Mouse (Mus musculus): ENCODE data around the gene Myod1. TPM values are rescaled to one million over a fixed set of nuclear protein-coding genes. Genes with fewer than 3 reads are reported as not detected.

Myod1 gene
- polyA plus RNA-seq, 1 experiment from 2014 or later = 0.14 TPM

- Histone ChIP-seq H3K27me3 (replicated peaks; ENCODE audit: control insufficient read depth, insufficient read depth, low read length) (no peaks in the 10 kb centered on the region), H3K9ac (replicated peaks; ENCODE audit: low read depth, low read length) (no peak overlapping the region)
Observed at GRCm38 (mm10) chr7:46421535-46421934, 45.3 kb downstream of the Myod1 start.

GRCm38 (mm10) chr7:46422052-46422763 lies 45.9 kb downstream of the Myod1 start:
- peak overlapping the region; percentile 42 for H3K4me2 ChIP-seq (ENCODE audit: low read length)
- no peaks in the 10 kb centered on the region for H3K27me3 ChIP-seq (replicated peaks; ENCODE audit: control insufficient read depth, insufficient read depth, low read length)
- H3K9me3 ChIP-seq (ENCODE audit: control insufficient read depth, low read length) = no peaks in the 10 kb centered on the region
- H3K9ac ChIP-seq (replicated peaks; ENCODE audit: low read depth, low read length) = no peak overlapping the region
- peak; percentile 85 for ATAC-seq
- WGBS = 42% methylated on average over 8 of the region's 8 CpGs
- H3K27ac ChIP-seq (ENCODE audit: low read length) = peak overlapping the region; percentile 86
- H3K36me3 ChIP-seq (ENCODE audit: control insufficient read depth, insufficient read depth) = no peaks in the 10 kb centered on the region
- H3K4me1 ChIP-seq (replicated peaks; ENCODE audit: control insufficient read depth, insufficient read depth, low read length) = peaks cover 37% of the 10 kb centered on the region
- H3K4me3 ChIP-seq (replicated peaks; ENCODE audit: low read length) = 0 out of 2 replicates have a peak overlapping the region, but pooled peaks have one; percentile 13

More at GRCm38 (mm10) chr7:46421535-46421934, 45.3 kb downstream of the Myod1 start:
- Histone ChIP-seq H3K27ac (ENCODE audit: low read length) (peak overlapping the region; percentile 77), H3K4me3 (replicated peaks; ENCODE audit: low read length) (no peak overlapping the region), H3K4me2 (ENCODE audit: low read length) (no peak overlapping the region), H3K9me3 (ENCODE audit: control insufficient read depth, low read length) (no peaks in the 10 kb centered on the region), H3K36me3 (ENCODE audit: control insufficient read depth, insufficient read depth) (no peaks in the 10 kb centered on the region), H3K4me1 (replicated peaks; ENCODE audit: control insufficient read depth, insufficient read depth, low read length) (peaks cover 37% of the 10 kb centered on the region)
- WGBS = 36% methylated on average over 5 of the region's 5 CpGs
- ATAC-seq = peak; percentile 32; the same call in 1 of the 2 replicates

- Histone ChIP-seq H3K9me3 (ENCODE audit: control insufficient read depth, low read length) (no peaks in the 10 kb centered on the region), H3K36me3 (ENCODE audit: control insufficient read depth, insufficient read depth) (peaks cover 4% of the 10 kb centered on the region), H3K4me3 (replicated peaks; ENCODE audit: low read length) (0 out of 2 replicates have a peak overlapping the region, but pooled peaks have one; percentile 13), H3K4me1 (replicated peaks; ENCODE audit: control insufficient read depth, insufficient read depth, low read length) (peaks cover 37% of the 10 kb centered on the region), H3K27ac (ENCODE audit: low read length) (peak overlapping the region; percentile 86), H3K27me3 (replicated peaks; ENCODE audit: control insufficient read depth, insufficient read depth, low read length) (no peaks in the 10 kb centered on the region), H3K9ac (replicated peaks; ENCODE audit: low read depth, low read length) (no peak overlapping the region), H3K4me2 (ENCODE audit: low read length) (peak overlapping the region; percentile 42)
- ATAC-seq = peak; percentile 39
- 51% methylated on average over 18 of the region's 18 CpGs for WGBS
Observed at GRCm38 (mm10) chr7:46422764-46423412, 46.6 kb downstream of the Myod1 start.

- Histone ChIP-seq H3K4me1 (replicated peaks; ENCODE audit: control insufficient read depth, insufficient read depth, low read length) (peaks cover 37% of the 10 kb centered on the region), H3K9ac (replicated peaks; ENCODE audit: low read depth, low read length) (no peak overlapping the region), H3K27ac (ENCODE audit: low read length) (no peak overlapping the region), H3K4me2 (ENCODE audit: low read length) (no peak overlapping the region), H3K27me3 (replicated peaks; ENCODE audit: control insufficient read depth, insufficient read depth, low read length) (no peaks in the 10 kb centered on the region), H3K9me3 (ENCODE audit: control insufficient read depth, low read length) (no peaks in the 10 kb centered on the region), H3K36me3 (ENCODE audit: control insufficient read depth, insufficient read depth) (peaks cover 5% of the 10 kb centered on the region), H3K4me3 (replicated peaks; ENCODE audit: low read length) (no peak overlapping the region)
- 50% methylated on average over 3 of the region's 3 CpGs for WGBS
- ATAC-seq = no peak
Observed at GRCm38 (mm10) chr7:46423951-46424350, 47.7 kb downstream of the Myod1 start.

- 25% methylated on average over 4 of the region's 4 CpGs for WGBS
Observed at GRCm38 (mm10) chr7:46425012-46425411, 48.7 kb downstream of the Myod1 start.

More at GRCm38 (mm10) chr7:46425012-46425411, 48.7 kb downstream of the Myod1 start:
- no peak for ATAC-seq
- Histone ChIP-seq H3K4me1 (replicated peaks; ENCODE audit: control insufficient read depth, insufficient read depth, low read length) (peaks cover 37% of the 10 kb centered on the region), H3K9me3 (ENCODE audit: control insufficient read depth, low read length) (no peaks in the 10 kb centered on the region), H3K4me3 (replicated peaks; ENCODE audit: low read length) (no peak overlapping the region), H3K9ac (replicated peaks; ENCODE audit: low read depth, low read length) (no peak overlapping the region), H3K27me3 (replicated peaks; ENCODE audit: control insufficient read depth, insufficient read depth, low read length) (no peaks in the 10 kb centered on the region), H3K4me2 (ENCODE audit: low read length) (no peak overlapping the region), H3K36me3 (ENCODE audit: control insufficient read depth, insufficient read depth) (peaks cover 5% of the 10 kb centered on the region), H3K27ac (ENCODE audit: low read length) (no peak overlapping the region)

Other genes starting within 250 kb of the Myod1 start
- 33.2 and 34.3 TPM in 2 replicates for gene Abcc8, start 196.4 kb upstream of the Myod1 start, polyA plus RNA-seq (2015; fragmentation: Nextera tagmentation; extraction: Ambion mirVana)
- 1.2 and 2.5 TPM in 2 replicates for gene Ush1c, start 138.0 kb upstream of the Myod1 start, polyA plus RNA-seq (2015; fragmentation: Nextera tagmentation; extraction: Ambion mirVana)
- not detected in 2 replicates for gene Otog, start 135.5 kb upstream of the Myod1 start, polyA plus RNA-seq (2015; fragmentation: Nextera tagmentation; extraction: Ambion mirVana)
- 7.6 and 8.4 TPM in 2 replicates for gene Kcnc1, start 20.0 kb downstream of the Myod1 start, polyA plus RNA-seq (2015; fragmentation: Nextera tagmentation; extraction: Ambion mirVana)

Data from forebrain, embryonic 16.5 days (tissue).